Mouse (Mus musculus): Measurements from ENCODE around the gene Espn. TPM values are rescaled to one million over a fixed set of nuclear protein-coding genes. Genes with fewer than 3 reads are reported as not detected.

The Espn gene
- polyA plus RNA-seq, 1 experiment from 2014 or later = not detected

DNA sequence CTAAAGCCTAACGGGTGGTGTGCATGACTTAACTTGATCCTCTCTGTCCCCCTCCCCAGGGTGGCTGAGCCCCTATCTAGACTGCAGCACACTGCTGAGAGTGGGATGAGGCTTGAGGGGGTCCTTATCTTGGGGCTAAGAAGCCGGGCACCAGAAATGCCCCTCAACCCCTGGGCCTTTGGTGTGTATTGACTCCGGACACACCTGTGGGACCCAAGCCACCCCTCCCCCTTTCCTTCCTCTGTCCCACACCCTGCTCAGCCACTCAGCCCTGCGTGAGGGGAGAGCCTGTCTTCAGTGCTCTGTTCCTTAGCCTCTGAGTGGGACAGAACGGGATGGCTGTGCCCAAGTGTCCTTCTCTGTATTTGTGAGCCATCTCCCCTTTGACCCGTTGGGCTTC, 55.2 kb downstream of the Espn start:
- H3K27ac ChIP-seq (ENCODE audit: low read depth, low read length) = no peak overlapping the region
- H3K9me3 ChIP-seq (replicated peaks; ENCODE audit: control insufficient read depth, low read length) = no peaks in the 10 kb centered on the region
- no peaks in the 10 kb centered on the region for H3K27me3 ChIP-seq (replicated peaks; ENCODE audit: control insufficient read depth, insufficient read depth, low read length)
- no peak overlapping the region for H3K9ac ChIP-seq (ENCODE audit: low read length)
- no peak for ATAC-seq
- no peak overlapping the region for H3K4me2 ChIP-seq (ENCODE audit: low read length)
- H3K4me1 ChIP-seq (ENCODE audit: control insufficient read depth, insufficient read depth, low read length) = no peaks in the 10 kb centered on the region
- no peak for DNase-seq (ENCODE audit: low spot score)
- no peaks in the 10 kb centered on the region for H3K36me3 ChIP-seq (ENCODE audit: control insufficient read depth, insufficient read depth, low read length)
- 47% methylated on average over 6 of the region's 6 CpGs for WGBS
- H3K4me3 ChIP-seq (ENCODE audit: low read depth, low read length) = no peak overlapping the region

DNA sequence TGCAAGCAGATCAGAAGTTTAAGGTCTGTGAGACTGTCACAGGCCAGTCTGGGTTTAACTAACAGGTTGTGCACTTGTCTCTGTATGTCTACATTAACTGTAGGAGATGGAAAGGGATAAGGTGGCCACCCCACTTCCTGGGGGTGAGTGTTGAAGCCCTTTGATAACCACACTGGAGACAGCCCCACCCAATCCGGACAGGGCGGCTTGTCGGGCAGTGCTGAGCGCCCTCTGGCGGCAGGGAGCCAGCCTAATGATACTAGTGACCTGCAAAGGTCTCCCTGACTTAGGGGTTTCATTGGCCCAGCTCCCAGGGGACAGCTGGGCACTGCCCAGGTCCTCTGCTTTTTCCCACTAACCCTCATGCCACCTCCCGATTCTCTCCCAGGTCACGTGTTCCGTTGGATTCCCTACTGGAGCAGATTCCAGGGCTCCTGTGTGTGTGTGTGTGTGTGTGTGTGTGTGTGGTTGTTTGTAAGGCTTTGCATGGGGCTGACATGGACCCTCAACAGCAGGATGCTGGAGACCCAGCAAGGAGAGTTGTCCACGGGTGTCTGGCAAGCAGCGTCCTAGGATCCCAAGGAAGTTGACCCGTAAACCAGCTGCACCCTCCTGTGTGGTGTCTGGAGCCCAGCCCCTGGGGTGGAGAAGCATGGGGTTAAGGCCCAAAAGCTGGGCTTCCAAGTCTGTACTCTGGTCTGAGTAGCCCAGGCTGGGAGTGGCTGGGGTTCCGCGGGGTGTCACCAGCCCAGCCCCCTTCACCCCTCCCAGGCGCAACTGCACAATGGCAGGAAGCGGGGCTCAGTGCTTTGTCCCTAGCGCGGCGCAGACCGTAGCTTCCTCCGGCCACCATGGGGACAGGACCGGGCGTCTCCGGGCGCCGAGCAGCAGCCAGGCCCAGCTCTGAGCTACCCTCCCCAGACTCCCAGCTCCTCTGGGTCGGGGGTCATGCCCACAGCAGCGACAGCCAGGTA, 55.9 kb downstream of the Espn start:
- 12% methylated on average over 27 of the region's 27 CpGs for WGBS
- Histone ChIP-seq H3K9me3 (replicated peaks; ENCODE audit: control insufficient read depth, low read length) (no peaks in the 10 kb centered on the region), H3K4me3 (ENCODE audit: low read depth, low read length) (no peak overlapping the region), H3K9ac (ENCODE audit: low read length) (no peak overlapping the region), H3K36me3 (ENCODE audit: control insufficient read depth, insufficient read depth, low read length) (no peaks in the 10 kb centered on the region), H3K4me2 (ENCODE audit: low read length) (no peak overlapping the region), H3K27ac (ENCODE audit: low read depth, low read length) (no peak overlapping the region), H3K27me3 (replicated peaks; ENCODE audit: control insufficient read depth, insufficient read depth, low read length) (no peaks in the 10 kb centered on the region), H3K4me1 (ENCODE audit: control insufficient read depth, insufficient read depth, low read length) (no peaks in the 10 kb centered on the region)
- DNase-seq (ENCODE audit: low spot score) (peak; percentile 52), ATAC-seq (peak; percentile 32; the same call in 1 of the 2 replicates)

DNA sequence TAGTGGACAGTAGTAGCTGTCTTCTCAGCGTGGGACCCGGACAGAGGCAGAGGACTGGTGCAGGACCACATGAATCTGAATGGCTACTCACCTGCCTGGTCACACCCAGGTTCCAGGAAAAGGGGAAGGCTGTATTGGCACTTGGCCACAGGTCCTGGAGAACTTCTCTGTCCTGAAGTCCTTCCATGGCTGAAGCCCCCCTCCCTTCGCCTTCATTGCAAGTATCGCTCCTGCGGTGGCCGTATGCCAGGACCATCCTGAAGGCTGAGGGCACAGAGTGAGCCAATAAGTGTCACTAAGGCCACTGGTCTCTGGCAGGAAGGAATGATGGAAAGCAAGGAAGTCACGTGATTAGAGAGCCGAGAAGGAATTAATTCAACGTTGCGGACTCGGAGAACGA, 57.9 kb downstream of the Espn start:
- H3K27me3 ChIP-seq (replicated peaks; ENCODE audit: control insufficient read depth, insufficient read depth, low read length) = no peaks in the 10 kb centered on the region
- 90% methylated on average over 12 of the region's 12 CpGs for WGBS
- no peaks in the 10 kb centered on the region for H3K36me3 ChIP-seq (ENCODE audit: control insufficient read depth, insufficient read depth, low read length)
- ATAC-seq (no peak), DNase-seq (ENCODE audit: low spot score) (no peak)
- H3K27ac ChIP-seq (ENCODE audit: low read depth, low read length) = no peak overlapping the region
- no peak overlapping the region for H3K4me2 ChIP-seq (ENCODE audit: low read length)
- no peaks in the 10 kb centered on the region for H3K4me1 ChIP-seq (ENCODE audit: control insufficient read depth, insufficient read depth, low read length)
- no peaks in the 10 kb centered on the region for H3K9me3 ChIP-seq (replicated peaks; ENCODE audit: control insufficient read depth, low read length)
- H3K9ac ChIP-seq (ENCODE audit: low read length) = no peak overlapping the region
- no peak overlapping the region for H3K4me3 ChIP-seq (ENCODE audit: low read depth, low read length)

DNA sequence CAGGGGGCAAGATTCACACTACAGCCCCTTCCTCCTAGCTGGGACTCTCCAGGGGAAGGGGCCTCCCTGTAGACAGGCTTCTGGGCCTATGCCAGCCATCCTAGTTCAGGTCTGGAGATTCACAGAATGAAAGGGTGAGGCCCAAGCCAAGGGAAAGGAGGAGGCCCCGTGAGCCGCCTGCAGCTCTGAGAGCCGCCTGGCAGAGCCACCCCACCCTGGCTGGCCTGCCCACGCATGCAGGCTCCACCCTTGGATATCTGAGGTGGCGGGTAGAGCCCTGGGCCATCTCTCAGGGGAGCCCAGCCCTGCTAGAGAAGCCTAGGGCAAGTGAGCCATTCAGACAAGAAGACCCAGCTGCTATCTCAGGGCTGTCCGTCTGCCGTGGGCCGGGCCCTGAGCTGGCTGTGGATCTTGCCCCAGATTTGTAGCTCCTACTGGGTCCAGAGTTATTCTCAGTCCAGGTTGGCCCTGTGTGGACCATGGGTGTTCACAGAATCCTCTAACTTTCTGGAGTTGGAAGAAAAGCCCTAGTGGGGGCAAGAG, 59.3 kb downstream of the Espn start:
- no peak overlapping the region for H3K27ac ChIP-seq (ENCODE audit: low read depth, low read length)
- ATAC-seq = no peak

GRCm38 (mm10) chr4:152090191-152090590, 62.0 kb downstream of the Espn start:
- H3K4me1 ChIP-seq (ENCODE audit: control insufficient read depth, insufficient read depth, low read length) = peaks cover 18% of the 10 kb centered on the region
- DNase-seq (ENCODE audit: low spot score) = no peak
- WGBS = 79% methylated on average over 9 of the region's 9 CpGs
- H3K27me3 ChIP-seq (replicated peaks; ENCODE audit: control insufficient read depth, insufficient read depth, low read length) = no peaks in the 10 kb centered on the region
- H3K9ac ChIP-seq (ENCODE audit: low read length) = no peak overlapping the region
- no peaks in the 10 kb centered on the region for H3K9me3 ChIP-seq (replicated peaks; ENCODE audit: control insufficient read depth, low read length)
- H3K4me2 ChIP-seq (ENCODE audit: low read length) = no peak overlapping the region
- H3K36me3 ChIP-seq (ENCODE audit: control insufficient read depth, insufficient read depth, low read length) = no peaks in the 10 kb centered on the region
- no peak overlapping the region for H3K4me3 ChIP-seq (ENCODE audit: low read depth, low read length)
- ATAC-seq = no peak
- H3K27ac ChIP-seq (ENCODE audit: low read depth, low read length) = no peak overlapping the region

More for the DNA sequence above, 59.3 kb downstream of the Espn start:
- 43% methylated on average over 8 of the region's 8 CpGs for WGBS
- no peaks in the 10 kb centered on the region for H3K36me3 ChIP-seq (ENCODE audit: control insufficient read depth, insufficient read depth, low read length)
- H3K27me3 ChIP-seq (replicated peaks; ENCODE audit: control insufficient read depth, insufficient read depth, low read length) = no peaks in the 10 kb centered on the region
- peaks cover 9% of the 10 kb centered on the region for H3K4me1 ChIP-seq (ENCODE audit: control insufficient read depth, insufficient read depth, low read length)
- H3K4me2 ChIP-seq (ENCODE audit: low read length) = no peak overlapping the region
- H3K9me3 ChIP-seq (replicated peaks; ENCODE audit: control insufficient read depth, low read length) = no peaks in the 10 kb centered on the region
- H3K9ac ChIP-seq (ENCODE audit: low read length) = no peak overlapping the region
- no peak for DNase-seq (ENCODE audit: low spot score)
- no peak overlapping the region for H3K4me3 ChIP-seq (ENCODE audit: low read depth, low read length)

DNA sequence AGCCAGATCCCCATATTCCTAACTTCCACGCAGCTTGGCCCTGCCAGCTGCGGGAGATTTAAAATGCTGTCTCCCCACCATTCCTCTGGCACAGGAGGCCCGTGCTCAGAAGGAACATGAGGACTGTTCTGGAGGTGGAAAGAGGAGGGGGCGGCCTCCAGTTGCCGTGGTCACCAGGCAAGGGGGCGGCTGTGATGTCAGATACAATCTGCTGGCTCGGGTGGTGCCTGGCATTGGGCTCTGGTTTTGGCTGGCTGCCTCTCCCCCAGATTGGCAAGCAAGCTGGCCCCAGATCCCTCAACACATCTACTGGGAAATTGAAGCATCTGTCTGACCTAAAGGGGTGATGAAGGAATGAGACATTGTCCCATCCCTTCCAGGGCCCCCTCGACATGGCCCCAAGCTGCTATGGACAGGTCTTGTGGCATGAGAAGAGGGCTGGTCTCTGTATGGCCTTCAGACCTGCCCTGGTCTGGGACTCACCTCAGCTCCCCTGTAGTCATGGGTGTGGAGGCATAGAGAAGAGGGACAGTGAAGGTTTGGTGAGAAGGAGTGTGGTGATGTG, 63.5 kb downstream of the Espn start:
- ATAC-seq (peak; percentile 42; the same call in 1 of the 2 replicates), DNase-seq (ENCODE audit: low spot score) (peak; percentile 71)
- Histone ChIP-seq H3K9me3 (replicated peaks; ENCODE audit: control insufficient read depth, low read length) (no peaks in the 10 kb centered on the region), H3K4me3 (ENCODE audit: low read depth, low read length) (no peak overlapping the region), H3K36me3 (ENCODE audit: control insufficient read depth, insufficient read depth, low read length) (no peaks in the 10 kb centered on the region), H3K4me1 (ENCODE audit: control insufficient read depth, insufficient read depth, low read length) (peaks cover 18% of the 10 kb centered on the region), H3K9ac (ENCODE audit: low read length) (no peak overlapping the region), H3K27ac (ENCODE audit: low read depth, low read length) (peak overlapping the region; percentile 3; the same call in 1 of the 2 replicates), H3K4me2 (ENCODE audit: low read length) (peak overlapping the region; percentile 84), H3K27me3 (replicated peaks; ENCODE audit: control insufficient read depth, insufficient read depth, low read length) (no peaks in the 10 kb centered on the region)
- whole genome bisulfite sequencing = 25% methylated on average over 8 of the region's 8 CpGs

DNA sequence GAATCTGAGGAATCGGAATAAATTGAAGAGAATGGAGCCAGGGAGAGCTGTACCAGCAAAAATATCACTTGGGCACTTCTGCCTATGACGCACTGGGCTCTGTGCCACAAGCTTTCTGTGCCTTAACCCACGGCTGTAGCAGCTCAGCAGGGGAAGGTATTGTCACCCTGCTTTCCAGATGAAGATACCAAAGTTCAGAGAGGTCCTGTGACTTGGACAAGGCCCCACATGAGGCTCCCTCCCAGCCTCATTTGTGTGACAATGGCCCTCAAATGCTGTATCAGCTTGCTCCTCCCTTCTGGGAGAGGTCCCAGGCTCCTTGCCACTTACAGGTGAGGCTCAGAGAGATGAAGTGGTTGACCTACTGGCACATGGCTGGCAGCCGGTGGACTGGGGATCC, 64.0 kb downstream of the Espn start:
- Histone ChIP-seq H3K4me3 (ENCODE audit: low read depth, low read length) (peak overlapping the region; percentile 68; the same call in 1 of the 2 replicates), H3K9me3 (replicated peaks; ENCODE audit: control insufficient read depth, low read length) (no peaks in the 10 kb centered on the region), H3K36me3 (ENCODE audit: control insufficient read depth, insufficient read depth, low read length) (no peaks in the 10 kb centered on the region), H3K27ac (ENCODE audit: low read depth, low read length) (peak overlapping the region; percentile 3; the same call in 1 of the 2 replicates), H3K4me1 (ENCODE audit: control insufficient read depth, insufficient read depth, low read length) (peaks cover 18% of the 10 kb centered on the region), H3K4me2 (ENCODE audit: low read length) (peak overlapping the region; percentile 84), H3K27me3 (replicated peaks; ENCODE audit: control insufficient read depth, insufficient read depth, low read length) (no peaks in the 10 kb centered on the region), H3K9ac (ENCODE audit: low read length) (no peak overlapping the region)
- WGBS = 20% methylated on average over 4 of the region's 4 CpGs
- ATAC-seq (no peak), DNase-seq (ENCODE audit: low spot score) (peak; percentile 54)

GRCm38 (mm10) chr4:152087211-152088081, 64.7 kb downstream of the Espn start:
- WGBS = 6% methylated on average over 12 of the region's 12 CpGs
- H3K4me1 ChIP-seq (ENCODE audit: control insufficient read depth, insufficient read depth, low read length) = peaks cover 18% of the 10 kb centered on the region
- H3K4me3 ChIP-seq (ENCODE audit: low read depth, low read length) = peak overlapping the region; percentile 68
- peak; percentile 8 for ATAC-seq
- H3K4me2 ChIP-seq (ENCODE audit: low read length) = peak overlapping the region; percentile 84
- no peaks in the 10 kb centered on the region for H3K36me3 ChIP-seq (ENCODE audit: control insufficient read depth, insufficient read depth, low read length)
- H3K27ac ChIP-seq (ENCODE audit: low read depth, low read length) = no peak overlapping the region
- peak overlapping the region; percentile 82 for H3K9ac ChIP-seq (ENCODE audit: low read length)
- no peaks in the 10 kb centered on the region for H3K27me3 ChIP-seq (replicated peaks; ENCODE audit: control insufficient read depth, insufficient read depth, low read length)
- H3K9me3 ChIP-seq (replicated peaks; ENCODE audit: control insufficient read depth, low read length) = no peaks in the 10 kb centered on the region
- DNase-seq (ENCODE audit: low spot score) = no peak

All from forebrain, embryonic 14.5 days (tissue).